Mouse (Mus musculus): ENCODE measurements around the gene Lgi1.

Gene Lgi1

GRCm38 (mm10) chr19:38261351-38261750 lies 3.0 kb upstream of the Lgi1 start:
- in situ Hi-C loops (cut with MboI, MseI) = loop anchor here (10.0 kb wide), 1 partner anchor 93 kb away; no protein-coding TSS in a partner anchor

GRCm38 (mm10) chr19:38263829-38264504 lies 369 bp upstream of the Lgi1 start:
- in situ Hi-C loops (cut with MboI, MseI) = loop anchor here (10.0 kb wide), 1 partner anchor 91 kb away; no protein-coding TSS in a partner anchor

- in situ Hi-C loops (cut with MboI, MseI) = loop anchor here (10.0 kb wide), 1 partner anchor 89 kb away; no protein-coding TSS in a partner anchor
Observed at GRCm38 (mm10) chr19:38265767-38266166, 1.4 kb downstream of the Lgi1 start.

- in situ Hi-C loops (cut with MboI, MseI) = loop anchor here (10.0 kb wide), 1 partner anchor 87 kb away; no protein-coding TSS in a partner anchor
Observed at GRCm38 (mm10) chr19:38267469-38267868, 3.1 kb downstream of the Lgi1 start.

GRCm38 (mm10) chr19:38271071-38271470 lies 6.7 kb downstream of the Lgi1 start:
- in situ Hi-C loops (cut with MboI, MseI) = no loop called here

- in situ Hi-C loops (cut with MboI, MseI) = no loop called here
Observed at GRCm38 (mm10) chr19:38273820-38274219, 9.5 kb downstream of the Lgi1 start.

GRCm38 (mm10) chr19:38274747-38275421 lies 10.5 kb downstream of the Lgi1 start:
- in situ Hi-C loops (cut with MboI, MseI) = no loop called here

GRCm38 (mm10) chr19:38276226-38276625 lies 11.9 kb downstream of the Lgi1 start:
- in situ Hi-C loops (cut with MboI, MseI) = no loop called here

GRCm38 (mm10) chr19:38280242-38280641 lies 15.9 kb downstream of the Lgi1 start:
- in situ Hi-C loops (cut with MboI, MseI) = no loop called here

- in situ Hi-C loops (cut with MboI, MseI) = no loop called here
Observed at GRCm38 (mm10) chr19:38282407-38282806, 18.1 kb downstream of the Lgi1 start.

- in situ Hi-C loops (cut with MboI, MseI) = no loop called here
Observed at GRCm38 (mm10) chr19:38288556-38288955, 24.2 kb downstream of the Lgi1 start.

- in situ Hi-C loops (cut with MboI, MseI) = no loop called here
Observed at GRCm38 (mm10) chr19:38291432-38291831, 27.1 kb downstream of the Lgi1 start.

- in situ Hi-C loops (cut with MboI, MseI) = no loop called here
Observed at GRCm38 (mm10) chr19:38298018-38298626, 33.8 kb downstream of the Lgi1 start.

- in situ Hi-C loops (cut with MboI, MseI) = no loop called here
Observed at GRCm38 (mm10) chr19:38308116-38308515, 43.8 kb downstream of the Lgi1 start.

GRCm38 (mm10) chr19:38315099-38315498 lies 50.8 kb downstream of the Lgi1 start:
- in situ Hi-C loops (cut with MboI, MseI) = no loop called here

GRCm38 (mm10) chr19:38316602-38317313 lies 52.4 kb downstream of the Lgi1 start:
- in situ Hi-C loops (cut with MboI, MseI) = no loop called here

- in situ Hi-C loops (cut with MboI, MseI) = no loop called here
Observed at GRCm38 (mm10) chr19:38318308-38318707, 54.0 kb downstream of the Lgi1 start.

GRCm38 (mm10) chr19:38319168-38319567 lies 54.8 kb downstream of the Lgi1 start:
- in situ Hi-C loops (cut with MboI, MseI) = no loop called here

- in situ Hi-C loops (cut with MboI, MseI) = no loop called here
Observed at GRCm38 (mm10) chr19:38320651-38321188, 56.4 kb downstream of the Lgi1 start.

GRCm38 (mm10) chr19:38323726-38324125 lies 59.4 kb downstream of the Lgi1 start:
- in situ Hi-C loops (cut with MboI, MseI) = no loop called here

- in situ Hi-C loops (cut with MboI, MseI) = no loop called here
Observed at GRCm38 (mm10) chr19:38324147-38325028, 60.1 kb downstream of the Lgi1 start.
